Mouse (Mus musculus): ENCODE data around the gene Kif5c.

The Kif5c gene

GRCm38 (mm10) chr2:49718935-49719850, 100.1 kb downstream of the Kif5c start:
- no peak for DNase-seq (ENCODE audit: extremely low read depth, low read depth, low spot score)

DNA sequence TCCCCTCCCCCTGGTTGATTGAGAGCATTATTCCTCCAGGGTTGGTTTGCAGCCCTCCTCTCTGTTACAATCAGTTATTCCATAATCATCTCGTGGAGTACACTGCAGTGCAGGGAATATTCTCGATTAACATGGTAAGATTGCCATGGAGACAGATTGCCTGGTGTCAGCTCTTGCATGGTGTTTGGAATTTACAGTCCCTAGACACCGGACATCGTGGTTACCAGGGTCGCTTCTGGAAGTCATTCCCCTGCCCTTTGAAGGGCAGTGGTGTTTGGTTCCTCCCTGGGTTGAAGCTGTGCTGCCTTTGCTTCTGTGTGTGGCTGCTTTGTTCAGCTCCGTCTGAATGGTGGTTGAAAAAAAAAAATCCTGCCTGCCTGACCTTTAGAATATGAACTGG, 100.8 kb downstream of the Kif5c start:
- no peak for DNase-seq (ENCODE audit: extremely low read depth, low read depth, low spot score)

DNA sequence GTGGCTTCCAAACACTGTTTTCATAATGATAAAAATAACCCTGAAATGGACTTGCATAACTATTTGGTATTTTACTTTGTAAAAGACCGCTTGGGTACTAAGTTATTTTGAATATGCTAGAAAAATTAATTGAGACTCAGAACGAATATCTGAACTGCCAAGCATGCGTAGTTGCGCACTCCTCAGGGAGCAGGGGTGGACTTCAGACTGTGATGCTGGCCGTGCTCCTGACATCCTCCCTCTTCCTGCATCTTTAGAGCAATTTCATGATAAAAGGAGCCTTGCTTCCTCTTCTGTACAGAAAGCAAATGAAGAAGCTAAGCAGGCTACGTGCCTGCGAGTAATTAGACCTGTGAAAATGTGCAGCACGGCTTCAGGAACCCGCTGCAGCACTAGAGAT, 101.2 kb downstream of the Kif5c start:
- no peak for DNase-seq (ENCODE audit: extremely low read depth, low read depth, low spot score)

GRCm38 (mm10) chr2:49722331-49722730, 103.2 kb downstream of the Kif5c start:
- DNase-seq (ENCODE audit: extremely low read depth, low read depth, low spot score), result no peak

DNA sequence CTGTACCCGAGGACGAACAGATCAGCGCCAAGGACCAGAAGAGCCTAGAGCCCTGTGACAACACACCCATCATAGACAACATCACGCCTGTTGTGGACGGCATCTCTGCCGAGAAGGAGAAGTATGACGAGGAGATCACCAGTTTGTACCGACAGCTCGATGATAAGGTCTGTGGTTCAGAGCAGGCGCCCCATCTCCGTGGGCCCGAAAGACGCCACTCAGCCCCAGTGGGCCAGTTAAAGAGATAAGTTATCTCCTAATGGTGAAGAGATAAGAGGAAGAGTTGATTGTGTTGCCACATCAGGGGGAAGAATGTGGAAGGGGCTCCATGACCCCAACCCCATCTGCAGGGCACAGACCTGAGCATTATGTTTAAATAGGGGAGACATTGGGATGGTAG, 103.9 kb downstream of the Kif5c start:
- DNase-seq (ENCODE audit: extremely low read depth, low read depth, low spot score), result no peak

- no peak for DNase-seq (ENCODE audit: extremely low read depth, low read depth, low spot score)
These were observed 107.6 kb downstream of the Kif5c start for GRCm38 (mm10) chr2:49726672-49727071.

GRCm38 (mm10) chr2:49727199-49727598, 108.1 kb downstream of the Kif5c start:
- DNase-seq (ENCODE audit: extremely low read depth, low read depth, low spot score), result no peak

GRCm38 (mm10) chr2:49727686-49728085, 108.6 kb downstream of the Kif5c start:
- DNase-seq (ENCODE audit: extremely low read depth, low read depth, low spot score), result no peak

DNA sequence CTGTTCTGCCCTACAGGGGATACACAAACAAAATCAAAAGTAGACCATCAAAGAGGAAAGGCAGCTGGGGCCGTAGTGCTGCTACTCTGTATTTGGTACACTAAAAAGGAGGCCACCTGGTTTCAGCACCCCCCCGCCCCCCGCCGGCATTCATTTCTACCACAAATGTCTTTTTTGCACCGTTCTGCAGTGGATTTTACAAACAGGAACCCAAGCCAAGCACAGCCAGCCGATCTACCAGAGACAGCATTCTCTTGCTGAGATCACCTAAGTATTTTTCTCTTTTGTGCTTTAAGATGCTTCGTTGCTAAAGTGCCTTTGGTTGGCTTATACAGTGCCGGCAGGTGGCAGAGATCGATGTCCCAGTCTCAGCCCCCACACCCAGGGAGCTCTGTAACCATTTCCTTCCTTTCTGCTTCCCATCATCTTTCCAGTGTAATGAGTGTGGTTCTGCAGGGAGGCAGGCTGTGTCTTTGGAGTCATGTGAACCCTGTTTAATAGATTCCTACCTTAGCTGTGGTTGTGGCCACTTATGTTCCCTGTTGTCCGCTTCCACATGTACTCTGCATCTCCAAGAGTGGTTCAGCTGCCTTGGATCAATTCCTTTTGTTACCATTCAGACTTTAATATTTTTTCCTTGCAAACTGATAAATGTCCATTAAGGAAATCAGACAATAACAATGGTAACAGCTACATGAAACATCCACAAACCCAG, 110.0 kb downstream of the Kif5c start:
- DNase-seq (ENCODE audit: extremely low read depth, low read depth, low spot score), result no peak

GRCm38 (mm10) chr2:49729611-49729969, 110.5 kb downstream of the Kif5c start:
- no peak for DNase-seq (ENCODE audit: extremely low read depth, low read depth, low spot score)

DNA sequence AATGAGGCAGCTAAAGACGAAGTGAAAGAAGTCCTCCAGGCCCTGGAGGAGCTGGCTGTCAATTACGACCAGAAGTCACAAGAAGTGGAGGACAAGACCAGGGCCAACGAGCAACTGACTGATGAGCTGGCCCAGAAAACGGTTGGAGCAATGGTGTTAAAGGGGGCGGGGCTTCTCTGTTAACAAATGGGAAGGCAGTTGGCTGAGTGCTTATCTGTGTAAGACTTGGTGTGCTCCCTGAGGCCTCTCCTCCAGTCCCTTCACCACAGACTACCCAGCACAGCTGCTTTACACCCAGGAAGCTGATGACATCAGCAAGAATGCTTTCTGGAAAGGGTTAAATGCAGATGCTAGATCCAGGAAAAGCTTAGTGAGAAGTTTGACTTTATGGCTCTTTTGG, 111.1 kb downstream of the Kif5c start:
- no peak for DNase-seq (ENCODE audit: extremely low read depth, low read depth, low spot score)

GRCm38 (mm10) chr2:49732745-49733655, 113.9 kb downstream of the Kif5c start:
- no peak for DNase-seq (ENCODE audit: extremely low read depth, low read depth, low spot score)

- no peak for DNase-seq (ENCODE audit: extremely low read depth, low read depth, low spot score)
These were observed 114.5 kb downstream of the Kif5c start for GRCm38 (mm10) chr2:49733656-49734008.

DNA sequence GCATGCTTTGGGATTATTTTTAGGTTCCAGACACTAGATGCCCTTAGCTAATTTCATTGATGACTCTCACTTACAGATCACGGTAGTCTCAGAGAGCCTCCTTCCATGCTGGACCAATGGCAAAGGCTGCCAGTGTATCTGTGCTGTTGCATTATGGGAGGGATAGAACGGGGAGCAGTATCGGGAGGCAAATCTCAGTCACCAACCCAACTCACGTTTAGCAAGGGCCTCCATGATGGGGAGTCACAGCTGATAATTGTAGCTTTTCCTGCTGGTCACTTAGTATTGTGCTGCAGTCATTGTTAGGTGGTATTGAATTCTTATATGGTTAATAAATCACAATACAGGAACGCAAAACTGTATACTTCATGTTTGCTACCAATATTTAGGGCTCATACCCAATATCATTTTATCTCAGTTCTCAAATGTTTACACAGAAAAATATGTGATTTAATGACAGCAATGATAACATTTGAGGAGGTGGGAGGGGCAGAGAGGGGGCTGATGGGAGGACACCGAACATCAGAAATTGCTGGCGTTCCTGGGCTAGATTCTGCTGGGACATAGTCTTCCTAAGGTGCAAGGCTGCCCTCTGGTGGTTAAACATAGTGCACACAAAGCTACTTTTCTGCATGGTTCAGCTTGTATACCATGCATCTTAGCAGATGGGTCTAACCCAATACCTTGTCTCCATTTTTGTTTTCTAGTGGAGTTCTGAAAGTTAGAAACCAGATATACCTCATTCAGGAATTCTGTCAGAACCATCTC, 115.1 kb downstream of the Kif5c start:
- no peak for DNase-seq (ENCODE audit: extremely low read depth, low read depth, low spot score)

GRCm38 (mm10) chr2:49735386-49735785, 116.3 kb downstream of the Kif5c start:
- DNase-seq (ENCODE audit: extremely low read depth, low read depth, low spot score), result no peak

- DNase-seq (ENCODE audit: extremely low read depth, low read depth, low spot score), result no peak
These were observed 119.9 kb downstream of the Kif5c start for GRCm38 (mm10) chr2:49739046-49739445.

GRCm38 (mm10) chr2:49741026-49741425, 121.9 kb downstream of the Kif5c start:
- no peak for DNase-seq (ENCODE audit: extremely low read depth, low read depth, low spot score)

DNA sequence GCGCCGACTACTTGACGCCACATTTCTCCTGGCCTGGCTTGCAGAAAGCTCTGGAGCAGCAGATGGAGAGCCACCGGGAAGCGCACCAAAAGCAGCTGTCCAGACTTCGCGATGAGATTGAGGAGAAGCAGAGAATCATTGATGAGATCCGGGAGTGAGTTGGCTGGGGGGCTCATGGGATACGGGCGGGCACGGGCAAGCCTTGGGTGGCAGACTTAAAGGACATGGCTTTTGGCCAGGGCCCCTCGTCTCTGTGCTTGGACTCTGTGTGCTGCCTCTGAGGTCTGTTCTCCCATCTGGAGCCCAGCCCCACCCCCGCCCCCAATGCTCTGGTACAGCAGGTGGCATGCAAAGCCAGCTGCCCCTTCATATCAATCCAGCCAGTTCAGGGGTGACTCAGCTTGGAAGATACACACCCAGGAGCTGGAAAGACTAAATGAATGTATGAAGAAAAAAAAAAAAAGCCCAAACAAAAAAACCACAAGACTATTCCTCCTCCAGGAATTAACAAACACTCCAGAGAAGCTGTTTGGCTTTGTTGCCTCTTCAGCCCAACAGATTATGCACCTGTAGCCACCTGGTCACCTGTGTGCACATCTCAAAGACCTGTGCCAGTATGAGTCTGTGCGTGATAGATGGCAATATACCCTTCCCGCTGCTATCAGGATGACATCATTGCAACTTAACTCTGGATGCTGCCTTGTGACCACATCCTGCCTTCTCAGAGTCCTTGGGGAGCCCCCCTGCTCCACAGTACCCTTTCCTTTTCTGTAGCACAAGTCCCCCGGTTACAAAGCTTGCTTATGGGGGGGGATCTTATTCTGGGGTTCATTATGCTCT, 123.0 kb downstream of the Kif5c start:
- no peak for DNase-seq (ENCODE audit: extremely low read depth, low read depth, low spot score)

- DNase-seq (ENCODE audit: extremely low read depth, low read depth, low spot score), result no peak
These were observed 123.8 kb downstream of the Kif5c start for GRCm38 (mm10) chr2:49742919-49743318.

DNA sequence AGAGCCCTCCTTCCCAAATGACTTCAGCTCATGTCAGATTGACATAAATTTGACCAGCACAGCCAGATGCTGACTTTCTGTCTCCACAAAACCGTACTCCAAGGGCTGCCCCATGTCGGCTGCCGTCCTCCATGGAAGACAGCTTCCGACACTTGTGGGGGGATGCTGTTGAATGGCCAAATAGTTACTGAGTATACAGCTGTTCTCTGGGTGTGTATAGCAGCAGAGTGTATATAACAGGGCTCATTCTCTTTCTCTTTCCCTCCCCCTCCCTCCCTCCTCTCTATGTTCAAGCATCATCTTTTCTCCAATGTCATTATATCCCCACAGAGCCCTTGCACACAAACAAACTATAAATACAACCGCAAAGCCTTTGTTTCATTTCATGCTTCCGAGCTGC, 124.7 kb downstream of the Kif5c start:
- no peak for DNase-seq (ENCODE audit: extremely low read depth, low read depth, low spot score)
